In genomic region chr17:50089725-50090124, GRCm38 (mm10) we compare ENCODE assay signal across 30 mouse cellular contexts.
"Had no signal": no experiment of that assay in that cellular context is flagged by ENCODE, and none has a peak within 500 bp of the region (broad histone marks: within the 10 kb centered on the region; RNA-seq: fewer than 3 reads in every experiment).

No protein-coding gene starts in this region.

- H3K4me3 ChIP-seq: left cerebral cortex, adult 2 months; limb, embryonic 10.5 days; limb, embryonic 12.5 days; limb, embryonic 13.5 days; limb, embryonic 15.5 days; liver, embryonic 12.5 days; liver, embryonic 13.5 days; liver, embryonic 15.5 days; lung, embryonic 15.5 days; megakaryocyte, embryonic 14.5 days; midbrain, embryonic 12.5 days; midbrain, embryonic 13.5 days; myocyte; neural tube, embryonic 12.5 days; neural tube, embryonic 13.5 days had no signal

- H3K4me2 ChIP-seq: limb, embryonic 12.5 days; limb, embryonic 13.5 days; limb, embryonic 15.5 days; liver, embryonic 11.5 days; liver, embryonic 12.5 days; liver, embryonic 13.5 days; liver, embryonic 15.5 days; lung, embryonic 14.5 days; lung, embryonic 15.5 days; midbrain, embryonic 12.5 days; midbrain, embryonic 13.5 days; neural tube, embryonic 12.5 days; neural tube, embryonic 13.5 days had no signal

- H3K9ac ChIP-seq: limb, embryonic 12.5 days; limb, embryonic 13.5 days; limb, embryonic 15.5 days; liver, embryonic 12.5 days; liver, embryonic 13.5 days; liver, embryonic 14.5 days; liver, embryonic 15.5 days; liver, postnatal 0 days; lung, embryonic 14.5 days; lung, embryonic 15.5 days; midbrain, embryonic 12.5 days; midbrain, embryonic 13.5 days; neural tube, embryonic 12.5 days; neural tube, embryonic 13.5 days had no signal

- H3K27ac ChIP-seq: left cerebral cortex, adult 2 months; limb, embryonic 10.5 days; limb, embryonic 12.5 days; limb, embryonic 13.5 days; limb, embryonic 15.5 days; liver, embryonic 12.5 days; liver, embryonic 13.5 days; liver, embryonic 14.5 days; liver, embryonic 15.5 days; lung, embryonic 15.5 days; macrophage; midbrain, embryonic 12.5 days; midbrain, embryonic 13.5 days; neural tube, embryonic 12.5 days; neural tube, embryonic 13.5 days had no signal

- DNase-seq: left cerebral cortex, postnatal 4 days; liver; liver, embryonic 13.5 days; liver, postnatal 0 days; lung, adult 18-20 months; lung, adult 2 months; lung, embryonic 14.5 days; lung, postnatal 10 days; lung, postnatal 14 days; lung, postnatal 36 days; lung, postnatal 4 days had no signal

- H3K4me1 ChIP-seq: limb, embryonic 12.5 days; liver, embryonic 12.5 days; liver, embryonic 13.5 days; liver, embryonic 15.5 days; midbrain, embryonic 13.5 days; neural tube, embryonic 12.5 days had no signal

- ATAC-seq: liver, embryonic 12.5 days; liver, postnatal 0 days; lung, postnatal 0 days; midbrain, embryonic 13.5 days; midbrain, embryonic 16.5 days had no signal

- H3K36me3 ChIP-seq: limb, embryonic 10.5 days; limb, embryonic 12.5 days; limb, embryonic 13.5 days; liver, embryonic 12.5 days; liver, embryonic 13.5 days; liver, embryonic 15.5 days; lung, embryonic 15.5 days; midbrain, embryonic 12.5 days; midbrain, embryonic 13.5 days; neural tube, embryonic 12.5 days; neural tube, embryonic 13.5 days had no signal

- H3K9me3 ChIP-seq: limb, embryonic 10.5 days; limb, embryonic 12.5 days; limb, embryonic 13.5 days; limb, embryonic 15.5 days; liver, embryonic 12.5 days; liver, embryonic 13.5 days; liver, embryonic 15.5 days; lung, embryonic 15.5 days; megakaryocyte, embryonic 14.5 days; midbrain, embryonic 12.5 days; midbrain, embryonic 13.5 days; neural tube, embryonic 12.5 days; neural tube, embryonic 13.5 days had no signal

- H3K27me3 ChIP-seq: limb, embryonic 12.5 days; limb, embryonic 13.5 days; limb, embryonic 15.5 days; liver, embryonic 12.5 days; liver, embryonic 13.5 days; liver, embryonic 15.5 days; lung, embryonic 15.5 days; midbrain, embryonic 12.5 days; midbrain, embryonic 13.5 days; neural tube, embryonic 12.5 days; neural tube, embryonic 13.5 days had no signal
